Comparison of ENCODE assay signal across 10 mouse cellular contexts in the genomic region with DNA sequence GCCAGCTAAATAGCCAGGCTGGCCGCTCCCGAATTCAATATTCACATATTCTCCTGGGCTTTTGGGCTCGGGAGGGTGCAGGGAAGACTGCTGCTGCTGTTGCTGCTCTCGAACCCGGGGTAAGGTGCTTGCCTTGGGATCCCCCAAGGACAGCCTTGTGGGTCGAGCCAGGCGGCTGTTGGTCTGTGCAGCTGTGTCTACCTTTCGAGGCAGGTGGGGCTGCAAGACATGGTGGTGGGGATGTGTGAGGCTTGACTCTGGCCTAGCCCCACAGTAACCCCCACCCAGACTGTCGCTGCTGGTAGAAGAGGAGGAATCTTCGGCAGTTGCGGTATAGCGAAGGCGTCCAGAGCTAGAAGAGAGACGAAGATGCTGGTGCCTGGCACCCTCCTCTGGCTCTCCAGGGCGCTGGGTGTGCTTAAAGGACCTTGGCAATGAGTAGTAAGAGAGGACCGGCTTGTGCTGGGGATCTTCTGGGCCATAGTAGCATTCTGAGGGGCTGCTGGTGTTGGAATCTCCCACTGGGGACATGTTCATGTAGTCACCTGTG. TPM values are rescaled to one million over a fixed set of nuclear protein-coding genes. Genes with fewer than 3 reads are reported as not detected.
DNase-seq lines count a peak whose midpoint lies in the region; ATAC-seq lines count a peak whose summit lies in the region.
"Had no signal": no experiment of that assay in that cellular context is flagged by ENCODE, and none has a peak within 500 bp of the region (broad histone marks: within the 10 kb centered on the region; RNA-seq: fewer than 3 reads in every experiment).

No protein-coding gene starts in this region.

- H3K4me1 ChIP-seq in brown adipose tissue, adult 24 weeks (ENCODE audit: control insufficient read depth, insufficient read depth, insufficient read length, low read length), result peaks cover 11% of the 10 kb centered on the region
- H3K4me1 ChIP-seq in limb, embryonic 12.5 days (replicated peaks), result peaks cover 60% of the 10 kb centered on the region

- peak overlapping the region; percentile 85 for H3K4me2 ChIP-seq in limb, embryonic 12.5 days

- H3K9me3 ChIP-seq in limb, embryonic 12.5 days, result no peaks in the 10 kb centered on the region; the same call in 1 of the 2 replicates

- 0 out of 2 replicates have a peak overlapping the region, but pooled peaks have one; percentile 1 for H3K27ac ChIP-seq in brown adipose tissue, adult 24 weeks (replicated peaks; ENCODE audit: low read depth, low read length)
- no peak overlapping the region; the same call in 1 of the 2 replicates for H3K27ac ChIP-seq in limb, embryonic 12.5 days

- H3K27me3 ChIP-seq in limb, embryonic 12.5 days, result 0 out of 2 replicates have a peak, but pooled peaks cover 6% of the 10 kb centered on the region
- H3K27me3 ChIP-seq: CH12.LX had no signal

- peak overlapping the region; percentile 57 for H3K9ac ChIP-seq in limb, embryonic 12.5 days (replicated peaks)

- no peak for ATAC-seq in limb, embryonic 12.5 days (ENCODE audit: insufficient number of reproducible peaks, insufficient read depth, low FRiP score, low TSS enrichment, low read depth)

- H3K36me3 ChIP-seq in limb, embryonic 12.5 days, result peaks cover 25% of the 10 kb centered on the region

- WGBS in limb, embryonic 12.5 days, result 92% methylated on average over 16 of the region's 16 CpGs

- DNase-seq in cerebellum, postnatal 36 days, result peak; percentile 10 to 13
- no peak for DNase-seq in cerebellum, adult 11-12 months
- DNase-seq in gastrocnemius, postnatal 25 days, result peak; percentile 28
- peak; percentile 50 for DNase-seq in skeletal muscle tissue, adult 2 months (ENCODE audit: low read depth, low spot score)
- DNase-seq in thymus, postnatal 10 days (ENCODE audit: low spot score in 2 of 2), result no peak
- DNase-seq in T-cell, adult 2 months (ENCODE audit: low spot score), result no peak

- H3K4me3 ChIP-seq in brown adipose tissue, adult 24 weeks (ENCODE audit: insufficient read depth, low read depth, low read length), result peak overlapping the region; percentile 84
- H3K4me3 ChIP-seq in limb, embryonic 12.5 days (replicated peaks), result peak overlapping the region; percentile 72

RNA-seq across cellular contexts. Expression of gene Irs1, which starts 3.4 kb away (rescaled TPM):
- 10.1 and 11.7 TPM in 2 replicates for polyA plus RNA-seq in brown adipose tissue, adult 24 weeks (2012; ENCODE audit: insufficient read depth, insufficient read length, missing spikeins)
- 10 to 100 TPM; 55.0 to 69.2 TPM for total RNA-seq in gastrocnemius, postnatal 25 days (2021)
- 12.0 and 13.8 TPM in 2 replicates for polyA plus RNA-seq in limb, embryonic 12.5 days (2016; fragmentation: Nextera tagmentation; extraction: Ambion mirVana)
- total RNA-seq: CH12.LX had no signal

RNA-seq across cellular contexts. Expression of gene Rhbdd1, which starts 28.4 kb away (rescaled TPM):
- polyA plus RNA-seq in brown adipose tissue, adult 24 weeks (2012; ENCODE audit: insufficient read depth, insufficient read length, missing spikeins), result 8.2 and 11.5 TPM in 2 replicates
- 1 to 10 TPM; 6.5 to 7.7 TPM for total RNA-seq in gastrocnemius, postnatal 25 days (2021)
- polyA plus RNA-seq in limb, embryonic 12.5 days (2016; fragmentation: Nextera tagmentation; extraction: Ambion mirVana), result 7.7 and 8.4 TPM in 2 replicates

RNA-seq across cellular contexts. Expression of gene Gm9747, which starts 54.9 kb away (rescaled TPM):
- polyA plus RNA-seq in brown adipose tissue, adult 24 weeks (2012; ENCODE audit: insufficient read depth, insufficient read length, missing spikeins), result not detected in 2 replicates
- not detected for total RNA-seq in gastrocnemius, postnatal 25 days (2021)
- polyA plus RNA-seq in limb, embryonic 12.5 days (2016; fragmentation: Nextera tagmentation; extraction: Ambion mirVana), result 29.1 and 30.9 TPM in 2 replicates
- total RNA-seq: CH12.LX; layer of hippocampus, postnatal 36 days had no signal

Comparison
In these comparisons a context has a peak if more than half of its experiments do, and no peak if none do; other contexts are left out.
1. DNase-seq: peak in cerebellum, postnatal 36 days (2 of 2), gastrocnemius, postnatal 25 days (single experiment) and skeletal muscle tissue, adult 2 months (single experiment); none in cerebellum, adult 11-12 months (single experiment), thymus, postnatal 10 days (0 of 2) and T-cell, adult 2 months (single experiment).
2. RNA of gene Gm9747, which starts 54.9 kb away (polyA plus RNA-seq): 29.1 to 30.9 TPM in limb, embryonic 12.5 days; not detected in brown adipose tissue, adult 24 weeks; every median in the first group is over 10 times any median in the second.